Mouse (Mus musculus) intestine, embryonic 15.5 days (tissue): ENCODE measurements around the gene Smchd1. TPM values are rescaled to one million over a fixed set of nuclear protein-coding genes. Genes with fewer than 3 reads are reported as not detected.
A peak's percentile ranks its signal among the peaks of the same experiment; 100 is the strongest.

Experiments
- ATAC-seq: fragments of 200-750 bp; cut with Nextera tagmentation; 2 replicates; pipeline ENCODE4 v1.8.0; 2017; ENCODE audit warnings: moderate TSS enrichment, moderate library complexity
- H3K27ac ChIP-seq: fragments of 300-500 bp; sonication (generic); 2 replicates; pipeline ENCODE4 v1.5.1; 2015; ENCODE audit warnings: mild to moderate bottlenecking, inconsistent platforms
- H3K27me3 ChIP-seq: fragments of 300-500 bp; sonication (generic); replicated peaks from 2 replicates; pipeline ENCODE4 v1.6.1; 2015; ENCODE audit warnings: inconsistent platforms
- H3K36me3 ChIP-seq: fragments of 300-500 bp; sonication (generic); 2 replicates; pipeline ENCODE4 v1.6.1; 2015; ENCODE audit warnings: inconsistent platforms
- H3K4me1 ChIP-seq: fragments of 300-500 bp; sonication (generic); replicated peaks from 2 replicates; pipeline ENCODE4 v1.6.1; 2015; ENCODE audit warnings: inconsistent platforms
- H3K4me2 ChIP-seq: fragments of 300-500 bp; sonication (generic); replicated peaks from 2 replicates; pipeline ENCODE4 v1.6.1; 2015; ENCODE audit warnings: mild to moderate bottlenecking, inconsistent platforms
- H3K4me3 ChIP-seq: fragments of 300-500 bp; sonication (generic); replicated peaks from 2 replicates; pipeline ENCODE4 v1.5.1; 2015; ENCODE audit warnings: inconsistent platforms
- H3K9ac ChIP-seq: fragments of 300-500 bp; sonication (generic); 2 replicates; pipeline ENCODE4 v1.6.1; 2015; ENCODE audit warnings: inconsistent platforms
- H3K9me3 ChIP-seq: fragments of 300-500 bp; sonication (generic); 2 replicates; pipeline ENCODE4 v1.6.1; 2016; ENCODE audit warnings: inconsistent platforms
- WGBS: fragments of 180-500 bp; shearing (Covaris S2); methylation state at CpG from one replicate; pipeline ENCODE4 v1.1.7; 2015; 5-methylcytosine and 5-hydroxymethylcytosine counted together
- polyA plus RNA-seq: library from polyadenylated mRNA; unstranded; fragments of >200 nt; fragmentation: Nextera tagmentation; extraction: Ambion mirVana; gene quantifications from 2 replicates; pipeline ENCODE4 v1.2.1, GENCODE M21; 2015

Smchd1 gene
- polyA plus RNA-seq, 1 experiment from 2014 or later = 49.3 TPM

- H3K4me1 ChIP-seq = peaks cover 10% of the 10 kb centered on the region
- H3K27ac ChIP-seq = no peak overlapping the region
- WGBS = 84% methylated on average over 6 of the region's 6 CpGs
- H3K36me3 ChIP-seq = no peaks in the 10 kb centered on the region
- H3K27me3 ChIP-seq = peaks cover 24% of the 10 kb centered on the region
- H3K4me2 ChIP-seq = no peak overlapping the region
- H3K9me3 ChIP-seq = no peaks in the 10 kb centered on the region
- no peak for ATAC-seq
- no peak overlapping the region for H3K4me3 ChIP-seq
- no peak overlapping the region for H3K9ac ChIP-seq
Observed at GRCm38 (mm10) chr17:71306091-71306490, 169.1 kb downstream of the Smchd1 start.

GRCm38 (mm10) chr17:71303444-71303843 lies 171.7 kb downstream of the Smchd1 start:
- Histone ChIP-seq H3K27ac (no peak overlapping the region), H3K9ac (no peak overlapping the region), H3K4me1 (no peaks in the 10 kb centered on the region), H3K9me3 (no peaks in the 10 kb centered on the region), H3K36me3 (no peaks in the 10 kb centered on the region), H3K4me3 (no peak overlapping the region), H3K4me2 (no peak overlapping the region), H3K27me3 (no peaks in the 10 kb centered on the region)
- WGBS = 46% methylated on average over 6 of the region's 6 CpGs
- no peak for ATAC-seq

GRCm38 (mm10) chr17:71301413-71301812 lies 173.7 kb downstream of the Smchd1 start:
- H3K4me2 ChIP-seq = no peak overlapping the region
- H3K27me3 ChIP-seq = no peaks in the 10 kb centered on the region
- no peaks in the 10 kb centered on the region for H3K36me3 ChIP-seq
- 69% methylated on average over 5 of the region's 5 CpGs for WGBS
- no peak overlapping the region for H3K4me3 ChIP-seq
- H3K27ac ChIP-seq = no peak overlapping the region
- no peak overlapping the region for H3K9ac ChIP-seq
- no peaks in the 10 kb centered on the region for H3K9me3 ChIP-seq
- no peak for ATAC-seq
- no peaks in the 10 kb centered on the region for H3K4me1 ChIP-seq

- ATAC-seq = 0 out of 2 replicates have a peak, but pooled peaks have one; percentile 51
- 67% methylated on average over 2 of the region's 2 CpGs for WGBS
- H3K4me2 ChIP-seq = no peak overlapping the region
Observed at GRCm38 (mm10) chr17:71300338-71300737, 174.8 kb downstream of the Smchd1 start.

GRCm38 (mm10) chr17:71299879-71300278 lies 175.3 kb downstream of the Smchd1 start:
- Histone ChIP-seq H3K4me1 (no peaks in the 10 kb centered on the region), H3K4me2 (no peak overlapping the region), H3K4me3 (no peak overlapping the region), H3K27me3 (no peaks in the 10 kb centered on the region), H3K27ac (no peak overlapping the region), H3K36me3 (no peaks in the 10 kb centered on the region), H3K9ac (no peak overlapping the region), H3K9me3 (no peaks in the 10 kb centered on the region)
- no peak for ATAC-seq
- 76% methylated on average over 4 of the region's 4 CpGs for WGBS

More at GRCm38 (mm10) chr17:71300338-71300737, 174.8 kb downstream of the Smchd1 start:
- H3K36me3 ChIP-seq = no peaks in the 10 kb centered on the region
- H3K27me3 ChIP-seq = no peaks in the 10 kb centered on the region
- H3K9ac ChIP-seq = no peak overlapping the region
- H3K27ac ChIP-seq = no peak overlapping the region
- no peak overlapping the region for H3K4me3 ChIP-seq
- H3K9me3 ChIP-seq = no peaks in the 10 kb centered on the region
- H3K4me1 ChIP-seq = no peaks in the 10 kb centered on the region

- H3K27me3 ChIP-seq = no peaks in the 10 kb centered on the region
- H3K9me3 ChIP-seq = no peaks in the 10 kb centered on the region
- no peak overlapping the region for H3K9ac ChIP-seq
- H3K4me2 ChIP-seq = no peak overlapping the region
- no peak overlapping the region for H3K27ac ChIP-seq
- no peaks in the 10 kb centered on the region for H3K36me3 ChIP-seq
- no peak overlapping the region for H3K4me3 ChIP-seq
- 74% methylated on average over 3 of the region's 3 CpGs for WGBS
- ATAC-seq = no peak
- no peaks in the 10 kb centered on the region for H3K4me1 ChIP-seq
Observed at GRCm38 (mm10) chr17:71294570-71294969, 180.6 kb downstream of the Smchd1 start.

Other genes with a start within 250 kb of the Smchd1 start
- gene Emilin2, start 163.4 kb downstream of the Smchd1 start, polyA plus RNA-seq = 2.6 and 2.7 TPM in 2 replicates
- 1.2 and 3.8 TPM in 2 replicates for gene Gm4707, start 15.4 kb downstream of the Smchd1 start, polyA plus RNA-seq
- gene Ndc80, start 51.5 kb upstream of the Smchd1 start, polyA plus RNA-seq = 36.5 and 40.5 TPM in 2 replicates
- gene Spdya, start 76.7 kb upstream of the Smchd1 start, polyA plus RNA-seq = 0.48 and 0.64 TPM in 2 replicates
- gene Wdr43, start 140.6 kb upstream of the Smchd1 start, polyA plus RNA-seq = 72.5 and 76.9 TPM in 2 replicates
- 0.44 and 0.68 TPM in 2 replicates for gene Togaram2, start 197.9 kb upstream of the Smchd1 start, polyA plus RNA-seq